Mouse (Mus musculus) heart, adult 2 months (tissue): Measurements from ENCODE around the gene Npas1.

Experiments used
- CTCF ChIP-seq: fragments of 200-600 bp; IDR thresholded peaks from 2 replicates; pipeline ENCODE4 v1.8.1; 2022; ENCODE audit warnings: antibody characterized with exemption, mild to moderate bottlenecking, moderate library complexity
- EP300 ChIP-seq: fragments of 200-500 bp; IDR thresholded peaks from 2 replicates; pipeline ENCODE4 v1.6.1; 2011; ENCODE audit warnings: low read depth, low read length, control low read depth; ENCODE audit not compliant: insufficient read depth
- POLR2A ChIP-seq: fragments of 200-500 bp; IDR thresholded peaks from 2 replicates; pipeline ENCODE4 v1.6.1; 2011; ENCODE audit warnings: mild to moderate bottlenecking, low read depth, low read length, control low read depth; ENCODE audit not compliant: insufficient read depth

- no peak for TF ChIP-seq CTCF
- no peak for TF ChIP-seq EP300
- no peak for TF ChIP-seq POLR2A
Measured at GRCm38 (mm10) chr7:16525448-16525847, 47.9 kb upstream of the Npas1 start.
